Mouse (Mus musculus): ENCODE results near the gene Bnipl. TPM values are rescaled to one million over a fixed set of nuclear protein-coding genes. Genes with fewer than 3 reads are reported as not detected.
A peak's percentile ranks its signal among the peaks of the same experiment; 100 is the strongest.

Bnipl gene
- polyA plus RNA-seq (2015; fragmentation: Nextera tagmentation; extraction: Ambion mirVana): 16.6 and 16.8 TPM in 2 replicates

DNA sequence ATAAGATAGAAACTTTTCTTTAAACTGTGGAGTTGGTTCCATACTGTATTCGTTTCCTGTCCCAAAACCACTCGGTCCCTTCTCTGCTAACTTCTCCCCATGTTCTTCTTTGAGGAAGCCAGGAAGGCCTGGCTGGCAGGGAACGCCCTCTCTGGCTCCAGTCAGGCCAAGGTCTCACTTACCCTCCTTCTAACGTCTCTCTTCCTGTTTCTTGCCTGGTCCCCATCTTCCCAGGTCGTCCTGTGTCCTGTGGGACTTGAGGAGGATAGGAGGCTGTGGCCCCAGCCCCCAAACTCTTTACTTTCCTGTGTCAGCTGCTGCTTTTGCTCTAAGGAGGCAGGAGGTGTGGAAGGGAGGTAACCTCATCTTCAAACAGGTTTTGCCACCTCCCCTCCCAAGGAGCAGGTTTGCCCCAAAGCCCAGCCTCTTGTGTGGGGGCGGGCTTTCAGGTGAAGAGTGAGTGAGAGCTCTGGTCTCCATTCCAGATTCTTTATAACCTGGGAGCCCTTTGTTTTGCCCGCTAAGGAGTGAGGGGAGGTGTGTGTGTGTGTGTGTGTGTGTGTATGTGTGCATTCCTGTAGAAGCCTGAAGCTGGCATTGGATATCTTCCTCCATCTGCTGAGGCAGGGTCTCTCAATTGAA, at the start of gene Bnipl:
Gene Bnipl (minus strand): TSS at position 411 of the 642 bp plus-strand sequence.
- DNase-seq (ENCODE audit: low spot score): peak; percentile 63
- peak within 1 kb of the TSS; percentile 38; the same call in 1 of the 2 replicates for H3K9ac ChIP-seq (ENCODE audit: low read length)
- no peaks in the 10 kb centered on the region for H3K9me3 ChIP-seq (ENCODE audit: control insufficient read depth, low read length)
- no peak within 1 kb of the TSS for H3K4me3 ChIP-seq (ENCODE audit: low read depth, low read length)
- TF ChIP-seq CTCF (IDR thresholded peaks at IDR 0.05; ENCODE audit: low read depth) (no peak), EP300 (optimal IDR thresholded peaks at IDR 0.05) (no peak)
- peak within 1 kb of the TSS; percentile 37 for H3K27ac ChIP-seq (replicated peaks)
- peak within 1 kb of the TSS; percentile 4 for H3K4me2 ChIP-seq (replicated peaks; ENCODE audit: low read depth)
- H3K36me3 ChIP-seq (ENCODE audit: control insufficient read depth, insufficient read depth, low read length): peaks cover 5% of the 10 kb centered on the region; the same call in 1 of the 2 replicates
- no peaks in the 10 kb centered on the region for H3K27me3 ChIP-seq (ENCODE audit: control insufficient read depth, insufficient read depth, low read length)
- no peaks in the 10 kb centered on the region for H3K4me1 ChIP-seq (replicated peaks; ENCODE audit: control insufficient read depth, insufficient read depth)
- peak; percentile 58 for ATAC-seq (ENCODE audit: low FRiP score, low TSS enrichment)
- 41% methylated on average over 7 of the region's 7 CpGs for WGBS

DNA sequence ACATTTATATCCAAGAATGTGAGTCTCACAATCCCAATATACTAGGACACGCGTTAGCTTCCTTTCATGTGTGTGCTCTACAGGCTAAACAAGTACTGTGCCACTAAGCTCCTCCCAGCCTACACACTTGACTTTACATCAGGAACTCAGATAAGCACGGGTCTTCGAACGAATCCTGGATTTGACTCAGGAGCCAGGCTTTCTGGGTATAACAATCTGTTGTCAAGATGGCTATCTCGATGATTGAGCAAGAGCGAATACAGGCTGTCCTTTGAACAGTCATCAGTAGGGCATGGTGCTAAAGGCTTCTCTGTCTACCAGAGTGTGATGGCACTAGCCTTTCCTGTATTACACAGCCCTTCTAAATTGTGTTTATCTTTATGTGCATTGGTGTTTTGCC, 47.0 kb upstream of the Bnipl start:
- ATAC-seq (ENCODE audit: low FRiP score, low TSS enrichment) (0 out of 2 replicates have a peak, but pooled peaks have one; percentile 36), DNase-seq (ENCODE audit: low spot score) (no peak)
- no peaks in the 10 kb centered on the region for H3K9me3 ChIP-seq (ENCODE audit: control insufficient read depth, low read length)
- no peaks in the 10 kb centered on the region for H3K27me3 ChIP-seq (ENCODE audit: control insufficient read depth, insufficient read depth, low read length)
- no peak overlapping the region for H3K4me2 ChIP-seq (replicated peaks; ENCODE audit: low read depth)
- TF ChIP-seq CTCF (IDR thresholded peaks at IDR 0.05; ENCODE audit: low read depth): no peak
- no peak for TF ChIP-seq EP300 (optimal IDR thresholded peaks at IDR 0.05)
- no peak overlapping the region for H3K4me3 ChIP-seq (ENCODE audit: low read depth, low read length)
- no peak overlapping the region for H3K9ac ChIP-seq (ENCODE audit: low read length)
- H3K4me1 ChIP-seq (replicated peaks; ENCODE audit: control insufficient read depth, insufficient read depth): no peaks in the 10 kb centered on the region
- H3K27ac ChIP-seq (replicated peaks): 0 out of 2 replicates have a peak overlapping the region, but pooled peaks have one; percentile 24
- H3K36me3 ChIP-seq (ENCODE audit: control insufficient read depth, insufficient read depth, low read length): peaks cover 2% of the 10 kb centered on the region; the same call in 1 of the 2 replicates
- WGBS: 64% methylated on average over 7 of the region's 7 CpGs

- Histone ChIP-seq H3K27me3 (ENCODE audit: control insufficient read depth, insufficient read depth, low read length) (no peaks in the 10 kb centered on the region), H3K4me3 (ENCODE audit: low read depth, low read length) (no peak overlapping the region), H3K27ac (replicated peaks) (no peak overlapping the region; the same call in 1 of the 2 replicates), H3K9me3 (ENCODE audit: control insufficient read depth, low read length) (no peaks in the 10 kb centered on the region), H3K4me2 (replicated peaks; ENCODE audit: low read depth) (no peak overlapping the region), H3K9ac (ENCODE audit: low read length) (no peak overlapping the region), H3K4me1 (replicated peaks; ENCODE audit: control insufficient read depth, insufficient read depth) (no peaks in the 10 kb centered on the region), H3K36me3 (ENCODE audit: control insufficient read depth, insufficient read depth, low read length) (peaks cover 8% of the 10 kb centered on the region; the same call in 1 of the 2 replicates)
- TF ChIP-seq CTCF (IDR thresholded peaks at IDR 0.05; ENCODE audit: low read depth) (peak; percentile 77), EP300 (optimal IDR thresholded peaks at IDR 0.05) (no peak)
- WGBS: 8% methylated on average over 5 of the region's 5 CpGs
- ATAC-seq (ENCODE audit: low FRiP score, low TSS enrichment): no peak
- DNase-seq (ENCODE audit: low spot score): peak; percentile 66
Measured at GRCm38 (mm10) chr3:95296103-95296469, 45.1 kb upstream of the Bnipl start.

- Histone ChIP-seq H3K9ac (ENCODE audit: low read length) (no peak overlapping the region), H3K4me3 (ENCODE audit: low read depth, low read length) (no peak overlapping the region), H3K36me3 (ENCODE audit: control insufficient read depth, insufficient read depth, low read length) (peaks cover 8% of the 10 kb centered on the region; the same call in 1 of the 2 replicates), H3K27ac (replicated peaks) (peak overlapping the region; percentile 31), H3K27me3 (ENCODE audit: control insufficient read depth, insufficient read depth, low read length) (no peaks in the 10 kb centered on the region), H3K9me3 (ENCODE audit: control insufficient read depth, low read length) (no peaks in the 10 kb centered on the region), H3K4me2 (replicated peaks; ENCODE audit: low read depth) (no peak overlapping the region), H3K4me1 (replicated peaks; ENCODE audit: control insufficient read depth, insufficient read depth) (no peaks in the 10 kb centered on the region)
- 57% methylated on average over 11 of the region's 11 CpGs for WGBS
- TF ChIP-seq EP300 (optimal IDR thresholded peaks at IDR 0.05) (no peak), CTCF (IDR thresholded peaks at IDR 0.05; ENCODE audit: low read depth) (no peak)
- ATAC-seq (ENCODE audit: low FRiP score, low TSS enrichment) (no peak), DNase-seq (ENCODE audit: low spot score) (no peak)
Measured at GRCm38 (mm10) chr3:95295321-95296102, 44.5 kb upstream of the Bnipl start.

- Histone ChIP-seq H3K36me3 (ENCODE audit: control insufficient read depth, insufficient read depth, low read length) (peaks cover 8% of the 10 kb centered on the region; the same call in 1 of the 2 replicates), H3K27ac (replicated peaks) (peak overlapping the region; percentile 70), H3K9ac (ENCODE audit: low read length) (no peak overlapping the region), H3K9me3 (ENCODE audit: control insufficient read depth, low read length) (no peaks in the 10 kb centered on the region), H3K4me3 (ENCODE audit: low read depth, low read length) (no peak overlapping the region), H3K4me2 (replicated peaks; ENCODE audit: low read depth) (no peak overlapping the region), H3K4me1 (replicated peaks; ENCODE audit: control insufficient read depth, insufficient read depth) (no peaks in the 10 kb centered on the region), H3K27me3 (ENCODE audit: control insufficient read depth, insufficient read depth, low read length) (no peaks in the 10 kb centered on the region)
- ATAC-seq (ENCODE audit: low FRiP score, low TSS enrichment): no peak
- WGBS: 70% methylated on average over 5 of the region's 5 CpGs
- no peak for DNase-seq (ENCODE audit: low spot score)
- TF ChIP-seq EP300 (optimal IDR thresholded peaks at IDR 0.05) (no peak), CTCF (IDR thresholded peaks at IDR 0.05; ENCODE audit: low read depth) (no peak)
Measured at GRCm38 (mm10) chr3:95294718-95295117, 43.7 kb upstream of the Bnipl start.
